Mouse (Mus musculus): Measurements from ENCODE around the gene Rasal2. TPM values are rescaled to one million over a fixed set of nuclear protein-coding genes. Genes with fewer than 3 reads are reported as not detected.

Rasal2 gene
- polyA plus RNA-seq, 1 experiment from 2014 or later: 4.0 TPM

- Histone ChIP-seq H3K9me3 (ENCODE audit: control insufficient read depth, low read length) (no peaks in the 10 kb centered on the region), H3K9ac (ENCODE audit: low read depth, low read length) (no peak overlapping the region), H3K4me3 (ENCODE audit: low read length) (no peak overlapping the region), H3K27me3 (replicated peaks; ENCODE audit: control insufficient read depth, insufficient read depth, low read length) (no peaks in the 10 kb centered on the region), H3K4me1 (ENCODE audit: control insufficient read depth, insufficient read depth, low read length) (no peaks in the 10 kb centered on the region), H3K27ac (ENCODE audit: low read length) (no peak overlapping the region), H3K36me3 (ENCODE audit: control insufficient read depth, insufficient read depth, low read length) (no peaks in the 10 kb centered on the region), H3K4me2 (ENCODE audit: low read depth, low read length) (no peak overlapping the region)
- 44% methylated on average over 3 of the region's 3 CpGs for WGBS
- ATAC-seq: no peak
These were observed 288.6 kb downstream of the Rasal2 start for GRCm38 (mm10) chr1:157123836-157124235.

DNA sequence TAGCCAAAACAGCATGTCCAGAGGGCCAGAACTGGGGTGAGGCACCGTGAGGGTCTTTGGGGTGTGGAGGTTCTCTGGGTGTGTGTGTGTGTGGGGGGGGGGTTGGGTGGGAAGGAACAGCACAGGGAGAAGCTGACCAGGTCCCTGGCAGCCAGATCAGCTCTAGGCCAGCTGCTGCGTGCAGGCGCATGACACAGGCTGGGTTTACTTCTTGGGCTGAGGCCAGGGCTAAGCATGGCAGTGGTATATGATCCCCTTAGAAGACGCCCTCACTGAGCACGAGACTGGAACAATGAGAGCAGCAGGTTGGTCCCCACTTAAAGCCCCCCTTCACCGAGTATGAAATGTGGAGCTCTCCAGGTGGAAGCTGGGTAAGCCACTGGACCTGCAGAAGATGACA, 293.2 kb downstream of the Rasal2 start:
- H3K27ac ChIP-seq (ENCODE audit: low read length): no peak overlapping the region
- no peak overlapping the region for H3K4me3 ChIP-seq (ENCODE audit: low read length)
- no peaks in the 10 kb centered on the region for H3K27me3 ChIP-seq (replicated peaks; ENCODE audit: control insufficient read depth, insufficient read depth, low read length)
- H3K36me3 ChIP-seq (ENCODE audit: control insufficient read depth, insufficient read depth, low read length): no peaks in the 10 kb centered on the region
- H3K4me2 ChIP-seq (ENCODE audit: low read depth, low read length): no peak overlapping the region
- H3K9me3 ChIP-seq (ENCODE audit: control insufficient read depth, low read length): no peaks in the 10 kb centered on the region
- no peak overlapping the region for H3K9ac ChIP-seq (ENCODE audit: low read depth, low read length)
- no peaks in the 10 kb centered on the region for H3K4me1 ChIP-seq (ENCODE audit: control insufficient read depth, insufficient read depth, low read length)
- 72% methylated on average over 6 of the region's 6 CpGs for WGBS
- ATAC-seq: no peak

DNA sequence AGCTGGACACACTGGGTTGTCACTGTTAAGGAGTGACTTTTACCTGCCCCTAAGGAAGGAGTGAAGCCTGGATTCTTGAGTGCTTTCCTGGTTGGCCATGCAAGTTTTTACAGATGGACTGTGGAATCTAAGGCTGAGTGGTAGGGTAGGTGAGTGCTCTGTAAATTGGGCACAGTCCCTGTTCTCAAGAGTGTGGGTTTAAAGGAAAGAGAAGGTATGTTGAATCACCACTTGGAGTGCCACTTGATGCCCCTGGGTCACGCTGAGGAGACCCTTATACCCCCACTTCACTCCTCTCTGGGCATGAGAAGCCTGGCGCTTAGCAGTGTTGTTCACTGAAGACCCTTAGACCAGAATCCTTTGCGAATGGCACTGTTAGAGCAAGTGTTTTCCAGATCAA, 295.0 kb downstream of the Rasal2 start:
- ATAC-seq: no peak
- Histone ChIP-seq H3K4me2 (ENCODE audit: low read depth, low read length) (no peak overlapping the region), H3K9ac (ENCODE audit: low read depth, low read length) (no peak overlapping the region), H3K9me3 (ENCODE audit: control insufficient read depth, low read length) (no peaks in the 10 kb centered on the region), H3K4me3 (ENCODE audit: low read length) (no peak overlapping the region), H3K27ac (ENCODE audit: low read length) (no peak overlapping the region), H3K27me3 (replicated peaks; ENCODE audit: control insufficient read depth, insufficient read depth, low read length) (no peaks in the 10 kb centered on the region), H3K36me3 (ENCODE audit: control insufficient read depth, insufficient read depth, low read length) (no peaks in the 10 kb centered on the region), H3K4me1 (ENCODE audit: control insufficient read depth, insufficient read depth, low read length) (no peaks in the 10 kb centered on the region)
- 85% methylated on average over 3 of the region's 3 CpGs for WGBS

DNA sequence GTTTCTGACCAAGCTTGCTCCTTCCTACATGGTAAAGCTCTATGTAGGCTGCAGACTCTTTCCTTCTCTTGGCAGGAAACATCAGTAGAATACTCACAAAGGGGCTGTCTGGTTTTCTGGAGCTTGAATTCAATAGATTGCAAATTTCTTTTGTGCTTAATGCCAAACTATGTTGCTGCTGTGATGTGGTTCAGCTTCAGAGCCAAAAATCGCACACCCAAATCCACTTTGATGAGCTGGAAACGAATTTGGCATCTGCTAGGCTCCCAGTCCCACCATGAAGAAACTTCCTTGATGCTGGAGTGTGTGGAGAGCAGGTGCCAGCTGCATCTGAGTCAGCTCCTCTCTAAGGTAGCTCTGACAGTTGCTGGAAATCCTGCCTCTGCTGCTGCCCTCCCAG, 297.9 kb downstream of the Rasal2 start:
- WGBS: 78% methylated on average over 2 of the region's 2 CpGs

GRCm38 (mm10) chr1:157110287-157110835, 302.0 kb downstream of the Rasal2 start:
- Histone ChIP-seq H3K4me3 (ENCODE audit: low read length) (no peak overlapping the region), H3K9me3 (ENCODE audit: control insufficient read depth, low read length) (no peaks in the 10 kb centered on the region), H3K9ac (ENCODE audit: low read depth, low read length) (no peak overlapping the region), H3K4me1 (ENCODE audit: control insufficient read depth, insufficient read depth, low read length) (no peaks in the 10 kb centered on the region), H3K27me3 (replicated peaks; ENCODE audit: control insufficient read depth, insufficient read depth, low read length) (no peaks in the 10 kb centered on the region), H3K4me2 (ENCODE audit: low read depth, low read length) (no peak overlapping the region), H3K27ac (ENCODE audit: low read length) (no peak overlapping the region), H3K36me3 (ENCODE audit: control insufficient read depth, insufficient read depth, low read length) (no peaks in the 10 kb centered on the region)
- 65% methylated on average over 6 of the region's 6 CpGs for WGBS
- no peak for ATAC-seq

More for the DNA sequence above, 297.9 kb downstream of the Rasal2 start:
- Histone ChIP-seq H3K4me3 (ENCODE audit: low read length) (no peak overlapping the region), H3K36me3 (ENCODE audit: control insufficient read depth, insufficient read depth, low read length) (no peaks in the 10 kb centered on the region), H3K9ac (ENCODE audit: low read depth, low read length) (no peak overlapping the region), H3K27ac (ENCODE audit: low read length) (no peak overlapping the region), H3K4me1 (ENCODE audit: control insufficient read depth, insufficient read depth, low read length) (no peaks in the 10 kb centered on the region), H3K9me3 (ENCODE audit: control insufficient read depth, low read length) (no peaks in the 10 kb centered on the region), H3K4me2 (ENCODE audit: low read depth, low read length) (no peak overlapping the region), H3K27me3 (replicated peaks; ENCODE audit: control insufficient read depth, insufficient read depth, low read length) (no peaks in the 10 kb centered on the region)
- no peak for ATAC-seq

- H3K4me3 ChIP-seq (ENCODE audit: low read length): no peak within 1 kb of the TSS
- H3K9ac ChIP-seq (ENCODE audit: low read depth, low read length): no peak within 1 kb of the TSS
- no peaks in the 10 kb centered on the region for H3K9me3 ChIP-seq (ENCODE audit: control insufficient read depth, low read length)
- no peak within 1 kb of the TSS for H3K27ac ChIP-seq (ENCODE audit: low read length)
- no peak for ATAC-seq
- H3K27me3 ChIP-seq (replicated peaks; ENCODE audit: control insufficient read depth, insufficient read depth, low read length): no peaks in the 10 kb centered on the region
- 88% methylated on average over 4 of the region's 4 CpGs for WGBS
- no peaks in the 10 kb centered on the region for H3K36me3 ChIP-seq (ENCODE audit: control insufficient read depth, insufficient read depth, low read length)
- no peak within 1 kb of the TSS for H3K4me2 ChIP-seq (ENCODE audit: low read depth, low read length)
- no peaks in the 10 kb centered on the region for H3K4me1 ChIP-seq (ENCODE audit: control insufficient read depth, insufficient read depth, low read length)
These were observed 303.8 kb downstream of the Rasal2 start, which contains the start of gene Tex35 for GRCm38 (mm10) chr1:157108580-157108979. Gene Tex35 (minus strand): TSS chr1:157108680.

DNA sequence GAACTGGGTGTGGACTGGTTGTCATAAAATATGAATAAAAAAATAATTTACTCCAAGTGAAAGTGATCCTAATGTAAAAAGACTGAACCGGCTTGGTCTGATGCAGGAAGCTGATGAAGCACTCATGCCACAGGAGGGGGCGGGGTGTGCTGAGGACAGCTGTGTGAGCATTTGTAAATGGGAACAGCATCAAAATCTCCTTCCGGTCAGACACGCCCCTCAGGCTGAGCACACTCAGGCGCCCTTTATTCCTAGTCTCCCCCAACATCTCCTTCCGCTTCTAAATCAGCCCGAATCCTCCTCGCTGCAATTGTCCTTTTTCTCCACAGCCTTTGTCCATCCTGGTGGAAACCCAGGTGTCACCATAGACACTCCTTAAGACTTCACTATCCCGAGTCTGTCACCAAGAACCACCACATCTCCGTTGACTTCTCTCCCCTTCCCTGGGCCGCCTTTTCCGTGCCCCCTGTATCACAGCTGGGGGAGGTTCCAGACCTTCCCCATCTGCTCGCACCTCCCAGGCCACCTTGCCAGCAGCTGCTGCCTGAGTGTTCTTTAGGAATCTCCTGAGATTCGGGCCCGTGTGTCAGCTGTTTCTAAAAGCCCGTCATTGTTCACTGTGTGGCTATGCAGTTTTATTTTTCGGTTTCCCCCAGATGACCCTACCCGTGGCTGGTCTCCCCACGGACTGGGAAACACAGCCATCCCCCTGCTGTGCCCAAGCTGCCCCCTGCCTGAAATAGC, 311.1 kb downstream of the Rasal2 start:
- Histone ChIP-seq H3K4me3 (ENCODE audit: low read length) (peak overlapping the region; percentile 31), H3K9ac (ENCODE audit: low read depth, low read length) (peak overlapping the region; percentile 36; the same call in 1 of the 2 replicates), H3K27ac (ENCODE audit: low read length) (no peak overlapping the region), H3K4me2 (ENCODE audit: low read depth, low read length) (peak overlapping the region; percentile 52), H3K4me1 (ENCODE audit: control insufficient read depth, insufficient read depth, low read length) (no peaks in the 10 kb centered on the region; the same call in 1 of the 2 replicates), H3K27me3 (replicated peaks; ENCODE audit: control insufficient read depth, insufficient read depth, low read length) (no peaks in the 10 kb centered on the region), H3K36me3 (ENCODE audit: control insufficient read depth, insufficient read depth, low read length) (no peaks in the 10 kb centered on the region), H3K9me3 (ENCODE audit: control insufficient read depth, low read length) (no peaks in the 10 kb centered on the region)
- 15% methylated on average over 19 of the region's 19 CpGs for WGBS
- ATAC-seq: peak; percentile 86

DNA sequence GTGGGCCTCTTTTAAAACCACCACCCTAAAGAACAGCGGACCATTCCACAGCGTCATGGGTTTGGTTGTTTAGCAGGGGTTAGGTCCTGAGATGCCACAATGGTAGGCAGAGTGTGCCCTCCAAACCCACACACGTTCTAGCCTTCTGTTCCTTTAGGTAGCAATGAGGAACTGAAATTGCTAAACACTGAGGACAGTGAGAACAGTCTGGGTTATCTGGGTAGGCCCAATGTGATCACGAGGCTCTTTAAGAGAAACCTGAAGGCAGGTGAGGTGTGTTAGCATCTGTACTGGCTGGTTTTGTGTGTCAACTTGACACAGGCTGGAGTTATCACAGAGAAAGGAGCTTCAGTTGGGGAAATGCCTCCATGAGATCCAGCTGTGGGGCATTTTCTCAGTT, 316.9 kb downstream of the Rasal2 start:
- Histone ChIP-seq H3K36me3 (ENCODE audit: control insufficient read depth, insufficient read depth, low read length) (no peaks in the 10 kb centered on the region), H3K9me3 (ENCODE audit: control insufficient read depth, low read length) (no peaks in the 10 kb centered on the region), H3K27ac (ENCODE audit: low read length) (no peak overlapping the region), H3K4me2 (ENCODE audit: low read depth, low read length) (no peak overlapping the region), H3K9ac (ENCODE audit: low read depth, low read length) (no peak overlapping the region), H3K27me3 (replicated peaks; ENCODE audit: control insufficient read depth, insufficient read depth, low read length) (no peaks in the 10 kb centered on the region), H3K4me3 (ENCODE audit: low read length) (no peak overlapping the region), H3K4me1 (ENCODE audit: control insufficient read depth, insufficient read depth, low read length) (no peaks in the 10 kb centered on the region)
- no peak for ATAC-seq
- WGBS: 82% methylated on average over 4 of the region's 4 CpGs

- 86% methylated on average over 1 of the region's 1 CpGs for WGBS
- no peak for ATAC-seq
- Histone ChIP-seq H3K27ac (ENCODE audit: low read length) (no peak overlapping the region), H3K4me3 (ENCODE audit: low read length) (no peak overlapping the region), H3K9ac (ENCODE audit: low read depth, low read length) (no peak overlapping the region), H3K4me1 (ENCODE audit: control insufficient read depth, insufficient read depth, low read length) (no peaks in the 10 kb centered on the region), H3K4me2 (ENCODE audit: low read depth, low read length) (no peak overlapping the region), H3K27me3 (replicated peaks; ENCODE audit: control insufficient read depth, insufficient read depth, low read length) (no peaks in the 10 kb centered on the region), H3K36me3 (ENCODE audit: control insufficient read depth, insufficient read depth, low read length) (no peaks in the 10 kb centered on the region), H3K9me3 (ENCODE audit: control insufficient read depth, low read length) (no peaks in the 10 kb centered on the region)
These were observed 319.8 kb downstream of the Rasal2 start for GRCm38 (mm10) chr1:157092622-157093021.

Measured in intestine, embryonic 16.5 days (tissue).